Mouse (Mus musculus): ENCODE measurements at regions not wholly inside any gene's neighbourhood (a gene's known extent, or its start where the extent isn't known, plus 50 kb on each side); places are given as distances from the start of the nearest gene placed in this dataset.

DNA sequence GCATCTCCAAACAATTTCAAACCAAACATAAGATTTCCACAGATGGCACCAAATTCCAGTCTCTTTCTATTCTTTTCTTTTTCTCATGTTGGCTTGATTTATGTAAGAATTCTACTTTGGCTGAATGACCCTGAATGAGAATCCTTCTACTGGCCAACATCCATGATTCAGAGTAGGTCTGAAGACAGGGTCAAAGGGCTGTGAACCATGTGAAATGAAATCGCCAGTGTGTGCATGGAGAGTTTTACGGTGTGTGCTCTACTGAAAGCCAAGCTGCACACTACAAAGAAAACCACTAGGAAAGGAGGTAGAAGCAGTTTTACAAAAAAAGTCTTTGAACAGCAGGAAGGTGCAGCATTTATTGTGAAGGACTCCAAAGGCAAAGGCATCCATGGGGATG is 263.5 kb upstream of the Cxxc4 start:
- TF ChIP-seq CTCF (IDR thresholded peaks at IDR 0.05; ENCODE audit: insufficient read depth, low read depth, low read length) (no peak), POLR2A (IDR thresholded peaks at IDR 0.05; ENCODE audit: insufficient read depth, low read depth, low read length) (no peak)
- Histone ChIP-seq H3K4me3 (ENCODE audit: insufficient read depth, low read depth, low read length) (no peak overlapping the region), H3K4me1 (ENCODE audit: control insufficient read depth, insufficient read depth, low read length) (no peaks in the 10 kb centered on the region), H3K27ac (ENCODE audit: insufficient read depth, low read depth, low read length) (no peak overlapping the region)
- WGBS = 49% methylated on average over 2 of the region's 2 CpGs

DNA sequence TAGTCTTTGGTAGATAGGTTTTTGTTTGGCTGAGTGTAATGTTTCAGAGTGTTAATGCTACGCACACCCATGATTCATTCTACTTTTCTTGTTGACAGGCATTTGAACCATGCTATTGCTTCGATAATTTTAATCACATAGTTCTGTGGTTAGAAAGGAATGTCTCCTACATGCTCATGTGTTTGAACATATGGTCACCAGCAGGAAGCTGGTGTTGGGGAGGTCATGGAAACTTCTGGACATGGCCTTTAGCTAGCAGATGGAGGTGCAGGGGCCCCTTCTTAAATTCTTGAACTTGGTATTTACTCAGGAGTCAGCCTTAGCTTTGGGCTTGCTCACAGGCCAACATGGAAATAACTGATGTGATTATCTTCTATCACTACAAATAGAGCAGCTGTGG is 248.6 kb upstream of the Cxxc4 start:
- WGBS = 95% methylated on average over 2 of the region's 2 CpGs
- H3K4me1 ChIP-seq (ENCODE audit: control insufficient read depth, insufficient read depth, low read length) = no peaks in the 10 kb centered on the region

DNA sequence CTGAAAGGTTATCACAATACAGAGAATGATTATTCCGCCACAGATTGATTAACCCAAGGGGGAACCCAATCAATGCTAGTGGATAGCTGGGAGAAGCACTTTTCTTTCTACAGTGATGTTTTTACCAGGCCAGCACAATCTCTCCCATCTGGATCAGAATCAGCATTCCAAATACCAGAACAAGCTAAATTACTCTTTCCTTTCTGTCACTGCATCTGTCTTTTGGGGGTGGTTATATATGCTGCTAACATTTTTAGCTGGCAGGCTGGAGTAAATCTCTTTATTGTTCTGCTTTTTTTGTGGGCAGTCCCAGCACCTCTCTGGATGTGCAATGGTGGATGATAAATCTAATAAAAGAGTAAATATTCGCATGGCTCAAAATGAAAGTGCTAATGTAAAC is 242.3 kb upstream of the Cxxc4 start:
- no peaks in the 10 kb centered on the region for H3K4me1 ChIP-seq (ENCODE audit: control insufficient read depth, insufficient read depth, low read length)
- WGBS = 69% methylated on average over 2 of the region's 2 CpGs
- TF ChIP-seq POLR2A (IDR thresholded peaks at IDR 0.05; ENCODE audit: insufficient read depth, low read depth, low read length) (no peak), CTCF (IDR thresholded peaks at IDR 0.05; ENCODE audit: insufficient read depth, low read depth, low read length) (no peak)
- no peak overlapping the region for H3K4me3 ChIP-seq (ENCODE audit: insufficient read depth, low read depth, low read length)
- no peak overlapping the region for H3K27ac ChIP-seq (ENCODE audit: insufficient read depth, low read depth, low read length)

More for the DNA sequence above, 248.6 kb upstream of the Cxxc4 start:
- Histone ChIP-seq H3K4me3 (ENCODE audit: insufficient read depth, low read depth, low read length) (no peak overlapping the region), H3K27ac (ENCODE audit: insufficient read depth, low read depth, low read length) (no peak overlapping the region)
- TF ChIP-seq POLR2A (IDR thresholded peaks at IDR 0.05; ENCODE audit: insufficient read depth, low read depth, low read length) (no peak), CTCF (IDR thresholded peaks at IDR 0.05; ENCODE audit: insufficient read depth, low read depth, low read length) (no peak)

DNA sequence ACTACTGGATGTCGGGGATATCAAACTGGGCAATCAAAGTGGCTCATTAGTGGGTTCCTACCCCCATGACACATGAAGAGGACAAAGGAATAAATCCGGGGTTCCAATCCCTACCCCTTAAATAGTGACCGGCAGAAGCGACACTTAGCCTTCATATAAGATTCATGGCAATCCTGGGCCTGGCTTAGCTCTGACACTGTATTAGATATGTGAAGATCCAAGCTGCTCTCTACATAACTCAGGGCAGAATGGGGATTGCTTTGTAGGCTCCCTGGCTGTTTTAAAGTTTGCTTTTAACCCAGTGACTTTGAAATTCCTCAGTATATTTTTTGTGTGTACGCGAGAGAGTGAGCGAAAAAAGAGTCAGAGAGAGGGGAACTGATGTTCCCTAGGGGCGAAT is 236.3 kb upstream of the Cxxc4 start:
- WGBS = 86% methylated on average over 8 of the region's 8 CpGs

DNA sequence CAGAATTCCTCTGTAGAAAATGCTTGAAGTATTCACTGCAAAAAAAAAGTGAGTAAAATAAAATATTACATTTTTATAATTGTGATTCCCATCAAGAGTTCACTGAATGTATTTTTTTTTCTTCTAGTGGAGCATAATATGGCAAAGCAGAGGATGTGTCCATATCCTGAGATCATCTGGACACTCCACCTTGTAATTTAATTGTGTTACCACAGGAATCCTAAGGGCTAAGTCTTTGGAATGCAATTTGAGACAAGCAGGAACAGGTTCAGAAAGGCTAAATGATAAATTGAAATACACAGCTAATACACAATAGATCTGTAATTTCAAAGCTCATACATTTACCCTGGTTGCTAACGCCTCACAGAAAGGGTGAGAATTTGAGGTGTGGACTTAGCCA is 235.7 kb upstream of the Cxxc4 start:
- WGBS = 95% methylated on average over 1 of the region's 1 CpGs
- Histone ChIP-seq H3K27ac (ENCODE audit: insufficient read depth, low read depth, low read length) (no peak overlapping the region), H3K4me1 (ENCODE audit: control insufficient read depth, insufficient read depth, low read length) (no peaks in the 10 kb centered on the region), H3K4me3 (ENCODE audit: insufficient read depth, low read depth, low read length) (no peak overlapping the region)
- TF ChIP-seq CTCF (IDR thresholded peaks at IDR 0.05; ENCODE audit: insufficient read depth, low read depth, low read length) = no peak
- no peak for TF ChIP-seq POLR2A (IDR thresholded peaks at IDR 0.05; ENCODE audit: insufficient read depth, low read depth, low read length)

More for the DNA sequence above, 236.3 kb upstream of the Cxxc4 start:
- Histone ChIP-seq H3K4me1 (ENCODE audit: control insufficient read depth, insufficient read depth, low read length) (no peaks in the 10 kb centered on the region), H3K27ac (ENCODE audit: insufficient read depth, low read depth, low read length) (no peak overlapping the region), H3K4me3 (ENCODE audit: insufficient read depth, low read depth, low read length) (no peak overlapping the region)
- TF ChIP-seq POLR2A (IDR thresholded peaks at IDR 0.05; ENCODE audit: insufficient read depth, low read depth, low read length) (no peak), CTCF (IDR thresholded peaks at IDR 0.05; ENCODE audit: insufficient read depth, low read depth, low read length) (no peak)

DNA sequence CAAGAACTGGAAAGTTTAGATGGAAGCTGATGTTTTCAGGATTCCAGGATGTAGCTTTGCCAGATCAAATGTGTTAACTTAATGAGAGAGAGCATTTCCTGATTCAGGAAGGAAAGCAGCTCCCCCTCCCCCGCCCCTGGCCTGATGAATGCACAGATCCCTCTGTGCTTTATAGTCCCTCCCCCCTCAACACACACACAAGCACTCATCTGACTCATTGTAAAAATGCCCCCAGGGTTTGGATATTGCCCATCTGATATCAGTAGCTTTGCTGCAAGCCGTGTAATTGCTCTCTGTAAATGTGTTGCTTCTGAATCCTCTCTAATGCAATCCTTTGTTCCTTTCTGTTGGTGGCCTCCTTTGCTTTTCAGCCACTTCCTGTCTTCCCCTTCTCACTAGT is 221.5 kb upstream of the Cxxc4 start:
- 45% methylated on average over 2 of the region's 2 CpGs for WGBS
- no peak overlapping the region for H3K4me3 ChIP-seq (ENCODE audit: insufficient read depth, low read depth, low read length)
- TF ChIP-seq POLR2A (IDR thresholded peaks at IDR 0.05; ENCODE audit: insufficient read depth, low read depth, low read length) (no peak), CTCF (IDR thresholded peaks at IDR 0.05; ENCODE audit: insufficient read depth, low read depth, low read length) (no peak)
- H3K27ac ChIP-seq (ENCODE audit: insufficient read depth, low read depth, low read length) = no peak overlapping the region
- no peaks in the 10 kb centered on the region for H3K4me1 ChIP-seq (ENCODE audit: control insufficient read depth, insufficient read depth, low read length)

DNA sequence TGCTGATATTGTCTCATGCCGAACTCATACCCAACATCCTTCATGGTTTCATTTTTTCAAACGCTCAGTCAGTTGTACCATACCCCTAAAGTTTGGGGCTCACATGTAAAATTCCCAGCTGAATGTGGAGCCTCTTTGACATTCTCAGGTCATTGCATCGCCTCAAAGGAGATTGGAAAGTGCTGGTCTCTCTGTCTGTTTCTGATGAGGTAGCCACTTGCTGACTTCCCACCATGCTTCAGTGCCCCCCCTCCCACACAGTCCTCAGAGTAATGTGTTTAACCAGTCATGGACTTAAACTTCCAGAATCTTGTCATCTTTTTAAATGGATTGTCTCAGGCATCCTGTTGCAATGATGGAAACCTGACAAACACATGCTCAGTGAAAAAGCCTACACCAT is 220.9 kb upstream of the Cxxc4 start:
- 94% methylated on average over 3 of the region's 3 CpGs for WGBS
- TF ChIP-seq CTCF (IDR thresholded peaks at IDR 0.05; ENCODE audit: insufficient read depth, low read depth, low read length) (no peak), POLR2A (IDR thresholded peaks at IDR 0.05; ENCODE audit: insufficient read depth, low read depth, low read length) (no peak)
- H3K4me3 ChIP-seq (ENCODE audit: insufficient read depth, low read depth, low read length) = no peak overlapping the region
- no peaks in the 10 kb centered on the region for H3K4me1 ChIP-seq (ENCODE audit: control insufficient read depth, insufficient read depth, low read length)
- H3K27ac ChIP-seq (ENCODE audit: insufficient read depth, low read depth, low read length) = no peak overlapping the region

DNA sequence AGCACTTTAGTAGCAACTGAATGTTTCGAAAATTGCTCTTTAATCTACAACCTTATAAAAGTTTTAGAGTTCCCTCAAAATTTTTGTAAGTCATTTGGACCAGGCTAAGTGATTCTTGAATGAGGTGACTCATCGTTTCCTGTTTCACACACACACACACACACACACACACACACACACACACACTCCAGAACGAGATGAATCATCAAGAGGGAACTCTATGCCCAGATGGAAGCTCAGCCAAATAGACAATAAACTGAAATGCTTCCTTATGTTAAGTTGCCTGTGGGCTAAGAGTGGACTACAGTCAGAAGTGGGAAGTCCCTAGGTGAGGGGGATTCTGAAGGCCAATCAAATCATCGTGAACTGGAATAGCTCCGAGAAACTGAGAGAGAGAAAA is 202.4 kb upstream of the Cxxc4 start:
- TF ChIP-seq POLR2A (IDR thresholded peaks at IDR 0.05; ENCODE audit: insufficient read depth, low read depth, low read length) = no peak
- TF ChIP-seq CTCF (IDR thresholded peaks at IDR 0.05; ENCODE audit: insufficient read depth, low read depth, low read length) = no peak
- H3K27ac ChIP-seq (ENCODE audit: insufficient read depth, low read depth, low read length) = no peak overlapping the region
- H3K4me3 ChIP-seq (ENCODE audit: insufficient read depth, low read depth, low read length) = no peak overlapping the region
- 53% methylated on average over 5 of the region's 5 CpGs for WGBS
- no peaks in the 10 kb centered on the region for H3K4me1 ChIP-seq (ENCODE audit: control insufficient read depth, insufficient read depth, low read length)

DNA sequence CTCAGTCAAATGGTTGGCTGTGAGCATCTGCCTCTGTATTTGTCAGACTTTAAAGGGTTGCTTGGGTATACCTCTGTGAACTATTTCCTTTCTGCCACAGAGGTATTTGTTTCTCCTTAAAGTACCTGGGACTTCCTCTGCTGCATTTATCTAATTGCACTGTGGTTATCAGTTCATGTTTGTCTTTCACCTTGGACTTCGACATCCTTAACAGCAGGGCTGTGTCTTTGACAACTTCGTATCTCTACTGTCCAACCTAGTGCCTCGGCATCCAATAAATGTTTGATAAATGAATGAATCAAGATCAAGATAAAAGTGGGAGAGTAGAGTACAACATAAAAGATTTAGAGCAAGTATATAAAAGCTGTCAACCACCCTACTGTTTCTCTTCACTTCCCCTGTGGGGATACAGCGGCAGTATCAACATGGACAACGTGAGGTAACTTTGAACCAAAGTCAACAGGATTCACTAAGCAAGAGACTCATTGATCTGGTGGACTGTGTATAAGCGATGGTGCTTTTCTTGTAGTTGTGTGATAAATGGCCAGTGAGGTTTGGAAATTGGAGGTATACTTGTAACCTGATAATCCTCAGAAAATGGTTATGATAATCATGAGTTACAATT is 199.9 kb upstream of the Cxxc4 start:
- WGBS = 96% methylated on average over 6 of the region's 6 CpGs
- TF ChIP-seq CTCF (IDR thresholded peaks at IDR 0.05; ENCODE audit: insufficient read depth, low read depth, low read length) (no peak), POLR2A (IDR thresholded peaks at IDR 0.05; ENCODE audit: insufficient read depth, low read depth, low read length) (no peak)

DNA sequence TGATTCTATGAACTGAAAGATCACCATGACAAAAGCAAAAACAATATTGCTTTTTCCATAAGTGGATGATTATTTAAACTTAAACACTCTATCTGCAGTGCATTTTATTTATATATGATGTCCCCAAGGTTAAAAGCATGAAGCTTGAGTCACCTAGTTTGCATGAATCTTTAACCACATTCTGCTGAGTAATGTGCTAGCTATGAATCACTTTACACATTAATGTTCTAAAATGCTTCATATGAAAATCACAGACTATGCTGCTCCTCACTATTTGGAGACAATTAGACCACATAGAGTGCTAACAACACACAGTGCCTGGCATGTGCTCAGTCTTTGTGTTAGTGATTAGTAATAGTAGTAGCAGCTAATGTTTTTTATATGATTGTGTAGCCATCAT is 185.6 kb upstream of the Cxxc4 start:
- TF ChIP-seq CTCF (IDR thresholded peaks at IDR 0.05; ENCODE audit: insufficient read depth, low read depth, low read length) = no peak
- no peak for TF ChIP-seq POLR2A (IDR thresholded peaks at IDR 0.05; ENCODE audit: insufficient read depth, low read depth, low read length)
- Histone ChIP-seq H3K4me1 (ENCODE audit: control insufficient read depth, insufficient read depth, low read length) (no peaks in the 10 kb centered on the region), H3K4me3 (ENCODE audit: insufficient read depth, low read depth, low read length) (no peak overlapping the region), H3K27ac (ENCODE audit: insufficient read depth, low read depth, low read length) (no peak overlapping the region)

More for the DNA sequence above, 199.9 kb upstream of the Cxxc4 start:
- Histone ChIP-seq H3K27ac (ENCODE audit: insufficient read depth, low read depth, low read length) (no peak overlapping the region), H3K4me1 (ENCODE audit: control insufficient read depth, insufficient read depth, low read length) (no peaks in the 10 kb centered on the region), H3K4me3 (ENCODE audit: insufficient read depth, low read depth, low read length) (no peak overlapping the region)

Measured in olfactory bulb, adult 2 months (tissue).